In genomic region chr3:51634451-51634850, GRCm38 (mm10) we compare ENCODE assay signal across 11 mouse cellular contexts. TPM values are rescaled to one million over a fixed set of nuclear protein-coding genes. Genes with fewer than 3 reads are reported as not detected.
A peak's percentile ranks its signal among the peaks of the same experiment; 100 is the strongest.
DNase-seq lines count a peak whose midpoint lies in the region; ATAC-seq and TF ChIP-seq lines count a peak whose summit lies in the region.
"Had no signal": no experiment of that assay in that cellular context is flagged by ENCODE, and none has a peak within 500 bp of the region (broad histone marks: within the 10 kb centered on the region; RNA-seq: fewer than 3 reads in every experiment).

No protein-coding gene starts in this region.

- ATAC-seq in forebrain, embryonic 16.5 days: peak; percentile 43; the same call in 1 of the 2 replicates
- no peak for ATAC-seq in forebrain, embryonic 13.5 days
- no peak for ATAC-seq in activated CD4-positive, CD25-positive, alpha-beta regulatory T cell, adult 4 months

- H3K36me3 ChIP-seq in forebrain, embryonic 16.5 days (ENCODE audit: control insufficient read depth, insufficient read depth): no peaks in the 10 kb centered on the region
- no peaks in the 10 kb centered on the region for H3K36me3 ChIP-seq in forebrain, embryonic 13.5 days (ENCODE audit: poor library complexity, severe bottlenecking)
- H3K36me3 ChIP-seq: embryonic facial prominence, embryonic 12.5 days had no signal

- no peak overlapping the region for H3K4me3 ChIP-seq in forebrain, embryonic 16.5 days (replicated peaks; ENCODE audit: low read length)
- no peak overlapping the region for H3K4me3 ChIP-seq in forebrain, embryonic 13.5 days
- H3K4me3 ChIP-seq: embryonic facial prominence, embryonic 12.5 days had no signal

- H3K4me2 ChIP-seq in forebrain, embryonic 16.5 days (ENCODE audit: low read length): no peak overlapping the region
- no peak overlapping the region for H3K4me2 ChIP-seq in forebrain, embryonic 13.5 days
- H3K4me2 ChIP-seq: embryonic facial prominence, embryonic 12.5 days had no signal

- peaks cover 10% of the 10 kb centered on the region for H3K9me3 ChIP-seq in forebrain, embryonic 16.5 days (ENCODE audit: control insufficient read depth, low read length)
- H3K9me3 ChIP-seq in forebrain, embryonic 13.5 days (replicated peaks): peaks cover 15% of the 10 kb centered on the region

- TF ChIP-seq POLR2A in brain, embryonic 14.5 days (IDR thresholded peaks at IDR 0.05; ENCODE audit: borderline replicate concordance, extremely low read depth, insufficient read depth, insufficient read length, poor library complexity, severe bottlenecking): no peak

- no peak for TF ChIP-seq CTCF in brain, embryonic 14.5 days (IDR thresholded peaks at IDR 0.05; ENCODE audit: borderline replicate concordance, extremely low read depth, insufficient read depth, insufficient read length)

- H3K27me3 ChIP-seq in forebrain, embryonic 16.5 days (replicated peaks; ENCODE audit: control insufficient read depth, insufficient read depth, low read length): no peaks in the 10 kb centered on the region
- no peaks in the 10 kb centered on the region for H3K27me3 ChIP-seq in forebrain, embryonic 13.5 days
- H3K27me3 ChIP-seq: embryonic facial prominence, embryonic 12.5 days had no signal

- H3K4me1 ChIP-seq in forebrain, embryonic 16.5 days (replicated peaks; ENCODE audit: control insufficient read depth, insufficient read depth, low read length): peaks cover 4% of the 10 kb centered on the region
- H3K4me1 ChIP-seq in forebrain, embryonic 13.5 days: 0 out of 2 replicates have a peak, but pooled peaks cover 2% of the 10 kb centered on the region
- H3K4me1 ChIP-seq: embryonic facial prominence, embryonic 12.5 days had no signal

- H3K9ac ChIP-seq in forebrain, embryonic 16.5 days (replicated peaks; ENCODE audit: low read depth, low read length): no peak overlapping the region
- no peak overlapping the region for H3K9ac ChIP-seq in forebrain, embryonic 13.5 days
- H3K9ac ChIP-seq: embryonic facial prominence, embryonic 12.5 days had no signal

- WGBS in forebrain, embryonic 16.5 days: 29% methylated on average over 1 of the region's 1 CpGs
- WGBS in forebrain, embryonic 13.5 days: 67% methylated on average over 1 of the region's 1 CpGs

- peak; percentile 45 to 52 for DNase-seq in left cerebral cortex, postnatal 10 days (ENCODE audit: extremely low spot score in 1 of 2, low spot score in 2 of 2)
- DNase-seq in left cerebral cortex, adult 8-10 months (ENCODE audit: low spot score in 2 of 2): no peak
- DNase-seq in brain, embryonic 14.5 days (ENCODE audit: low read depth): peak; percentile 79
- peak; percentile 36 for DNase-seq in lung, postnatal 14 days
- no peak for DNase-seq in spleen, adult 18-20 months

- H3K27ac ChIP-seq in forebrain, embryonic 16.5 days (ENCODE audit: low read length): no peak overlapping the region
- H3K27ac ChIP-seq in forebrain, embryonic 13.5 days: no peak overlapping the region
- H3K27ac ChIP-seq: embryonic facial prominence, embryonic 12.5 days; stomach, postnatal 0 days had no signal

- intact Hi-C loops in left cerebral cortex, postnatal 10 days (cut with DNase I): no loop called here

RNA-seq across cellular contexts. Expression of gene Mgst2, which starts 25.7 kb away (rescaled TPM):
- polyA plus RNA-seq in forebrain, embryonic 16.5 days (2015; fragmentation: Nextera tagmentation; extraction: Ambion mirVana): 0.27 and 0.56 TPM in 2 replicates
- polyA plus RNA-seq in forebrain, embryonic 13.5 days (2015; fragmentation: Nextera tagmentation; extraction: Ambion mirVana): 0.37 and 0.96 TPM in 2 replicates
- under 1 TPM; 0.67 to 0.81 TPM for total RNA-seq in left cerebral cortex, postnatal 10 days (2021)
- total RNA-seq in left cerebral cortex, adult 8-10 months (2022): under 1 TPM in 1 of 4 experiments, not detected in 3; 0.72 TPM
- polyA plus RNA-seq in brain, embryonic 14.5 days (2012; rRNA removed): 0.19 TPM in 1 of 2 replicates, not detected in the other
- polyA plus RNA-seq in activated CD4-positive, CD25-positive, alpha-beta regulatory T cell, adult 4 months (2017; shearing (Covaris generic)): 100 to 1,000 TPM in 1 of 2 experiments, 10 to 100 TPM in 1; 82.2 to 161 TPM
- total RNA-seq: left cerebral cortex, adult 18-20 months had no signal

Comparison
In these comparisons a context has a peak if more than half of its experiments do, and no peak if none do; other contexts are left out.
1. DNase-seq: peak in left cerebral cortex, postnatal 10 days (2 of 2), brain, embryonic 14.5 days (single experiment) and lung, postnatal 14 days (single experiment); none in left cerebral cortex, adult 8-10 months (0 of 2) and spleen, adult 18-20 months (0 of 2).
2. RNA of gene Mgst2, which starts 25.7 kb away (polyA plus RNA-seq): 82.2 to 161 TPM in activated CD4-positive, CD25-positive, alpha-beta regulatory T cell, adult 4 months; 0.37 to 0.96 TPM in forebrain, embryonic 13.5 days, 0.27 to 0.56 TPM in forebrain, embryonic 16.5 days and 0.19 TPM in brain, embryonic 14.5 days; every median in the first group is over 10 times any median in the second.